Mouse (Mus musculus) 416B (cell line): Measurements from ENCODE around the gene Rfx2.

Experiments
- DNase-seq: peaks from one replicate; pipeline ENCODE4 v3.0.0; 2011; ENCODE audit warnings: low read depth

The Rfx2 gene

GRCm38 (mm10) chr17:56832918-56833317 lies 2.1 kb upstream of the Rfx2 start:
- no peak for DNase-seq

- peak; percentile 98 for DNase-seq
These were observed 451 bp upstream of the Rfx2 start for GRCm38 (mm10) chr17:56831111-56831816.

- no peak for DNase-seq
These were observed 1.0 kb downstream of the Rfx2 start for GRCm38 (mm10) chr17:56829795-56830194.

GRCm38 (mm10) chr17:56829171-56829570 lies 1.6 kb downstream of the Rfx2 start:
- DNase-seq, result no peak

GRCm38 (mm10) chr17:56826718-56827117 lies 4.1 kb downstream of the Rfx2 start:
- DNase-seq, result peak; percentile 49

- DNase-seq, result peak; percentile 28
These were observed 7.5 kb downstream of the Rfx2 start for GRCm38 (mm10) chr17:56823352-56823751.

- DNase-seq, result no peak
These were observed 8.4 kb downstream of the Rfx2 start for GRCm38 (mm10) chr17:56822380-56822779.

GRCm38 (mm10) chr17:56819694-56820111 lies 11.1 kb downstream of the Rfx2 start:
- peak; percentile 69 for DNase-seq

GRCm38 (mm10) chr17:56819032-56819545 lies 11.7 kb downstream of the Rfx2 start:
- no peak for DNase-seq

GRCm38 (mm10) chr17:56818067-56818636 lies 12.7 kb downstream of the Rfx2 start:
- DNase-seq, result no peak

GRCm38 (mm10) chr17:56815057-56815345 lies 15.8 kb downstream of the Rfx2 start:
- DNase-seq, result no peak

- no peak for DNase-seq
These were observed 16.3 kb downstream of the Rfx2 start for GRCm38 (mm10) chr17:56814316-56815056.

- DNase-seq, result peak; percentile 85
These were observed 20.6 kb downstream of the Rfx2 start for GRCm38 (mm10) chr17:56810245-56810644.

- DNase-seq, result peak; percentile 58
These were observed 22.3 kb downstream of the Rfx2 start for GRCm38 (mm10) chr17:56808518-56808917.

- peak; percentile 65 for DNase-seq
These were observed 25.0 kb downstream of the Rfx2 start for GRCm38 (mm10) chr17:56805784-56806183.

GRCm38 (mm10) chr17:56804952-56805351 lies 25.9 kb downstream of the Rfx2 start:
- DNase-seq, result no peak

GRCm38 (mm10) chr17:56802065-56802464 lies 28.7 kb downstream of the Rfx2 start:
- DNase-seq, result no peak

GRCm38 (mm10) chr17:56799276-56799675 lies 31.5 kb downstream of the Rfx2 start:
- DNase-seq, result no peak

- no peak for DNase-seq
These were observed 37.0 kb downstream of the Rfx2 start for GRCm38 (mm10) chr17:56793614-56794319.

- no peak for DNase-seq
These were observed 38.2 kb downstream of the Rfx2 start for GRCm38 (mm10) chr17:56792588-56792987.

- DNase-seq, result no peak
These were observed 41.5 kb downstream of the Rfx2 start for GRCm38 (mm10) chr17:56789286-56789685.

GRCm38 (mm10) chr17:56788886-56789285 lies 41.9 kb downstream of the Rfx2 start:
- no peak for DNase-seq
